Mouse (Mus musculus): ENCODE measurements around the gene Disp1.

Gene Disp1

GRCm38 (mm10) chr1:183082436-183082835 lies 138.9 kb downstream of the Disp1 start:
- DNase-seq = no peak

DNA sequence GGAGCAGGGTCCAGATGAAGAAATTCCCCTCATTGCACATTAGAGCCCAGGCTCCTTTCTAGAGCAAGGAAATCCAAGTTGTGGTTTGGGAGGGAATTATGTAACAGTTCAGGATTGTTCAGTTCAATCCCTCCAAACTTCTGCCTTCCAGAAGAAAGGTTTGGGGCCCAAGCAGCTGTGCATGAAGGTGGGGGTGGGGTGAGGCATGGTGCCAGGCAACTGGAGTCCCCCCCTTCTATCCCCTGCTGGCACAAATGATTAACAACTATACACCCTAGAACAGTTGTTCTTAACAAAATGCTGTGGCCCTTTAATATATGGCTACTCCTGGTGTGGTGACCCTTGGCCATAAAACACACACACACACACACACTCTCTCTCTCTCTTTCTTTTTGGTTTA lies 140.2 kb downstream of the Disp1 start:
- no peak for DNase-seq

DNA sequence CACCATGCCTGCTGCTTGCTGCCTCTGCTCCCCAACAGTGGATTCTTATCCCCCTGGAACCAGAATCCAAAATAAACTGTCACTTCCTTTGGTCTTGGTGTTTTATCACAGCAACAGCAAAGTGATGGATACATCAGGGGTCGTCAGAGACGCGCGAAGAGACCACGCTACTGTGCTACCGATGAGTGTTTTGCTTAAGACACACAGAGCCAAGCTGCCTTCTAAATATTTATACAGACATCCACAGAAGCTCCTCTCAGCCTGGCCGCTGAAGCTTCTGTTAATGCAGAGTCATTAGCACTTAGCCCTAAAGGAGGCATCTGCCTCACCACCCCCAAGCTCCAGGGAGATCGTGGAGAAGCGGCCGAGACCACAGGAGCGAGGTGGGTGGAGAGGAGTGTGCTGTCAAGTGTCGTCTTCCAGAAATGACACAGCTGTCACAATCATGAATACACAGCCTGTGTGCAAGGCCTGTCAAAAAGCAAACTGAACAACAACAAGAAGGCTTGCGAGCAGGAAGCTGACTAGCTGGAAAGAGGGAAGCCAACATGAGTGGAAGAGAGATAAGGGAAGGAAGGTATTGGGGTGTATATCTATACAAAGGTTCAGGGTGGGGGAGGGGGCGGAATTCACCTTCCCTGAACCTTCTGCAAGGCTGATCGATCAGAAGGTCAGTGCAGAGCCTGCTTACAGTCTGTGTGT lies 146.1 kb downstream of the Disp1 start:
- no peak for DNase-seq

DNA sequence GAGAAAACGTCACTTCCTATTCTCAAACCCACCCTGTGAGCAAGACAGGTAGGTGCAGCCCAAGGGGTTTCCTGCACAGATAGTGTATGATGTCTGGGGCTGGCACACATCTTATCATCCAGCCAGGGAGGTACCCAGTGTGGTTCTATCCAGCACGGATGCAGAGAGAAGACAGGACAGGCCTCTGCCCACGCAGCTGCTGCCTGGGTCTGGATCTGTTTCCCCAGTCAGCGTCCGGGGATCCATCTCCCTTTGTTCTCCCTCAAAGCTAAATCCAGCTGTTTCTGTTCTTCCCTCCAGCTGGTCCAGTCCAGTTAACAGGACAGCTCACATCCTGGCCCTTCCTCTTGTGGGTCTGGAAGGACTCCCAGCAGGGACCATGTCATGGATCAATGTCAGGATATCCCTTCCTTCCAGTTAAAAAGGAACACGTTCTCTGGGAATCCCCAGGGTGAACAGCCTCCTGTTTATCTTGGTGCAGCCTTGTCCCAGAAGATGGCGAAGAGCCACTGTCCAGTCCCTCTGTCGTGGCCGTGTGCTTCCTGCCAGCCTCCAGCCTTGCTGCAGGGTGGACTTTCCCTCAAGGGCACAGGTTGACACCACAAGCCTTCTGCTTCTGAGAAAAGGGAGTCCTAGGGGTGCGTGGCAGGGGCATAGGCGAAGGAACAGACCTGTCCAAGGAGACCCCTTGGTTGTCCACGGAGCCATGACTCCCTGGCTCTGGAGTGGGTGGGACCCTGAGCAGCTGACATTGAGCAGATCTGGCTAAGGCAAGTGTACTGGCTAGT lies 148.9 kb downstream of the Disp1 start:
- DNase-seq = no peak

DNA sequence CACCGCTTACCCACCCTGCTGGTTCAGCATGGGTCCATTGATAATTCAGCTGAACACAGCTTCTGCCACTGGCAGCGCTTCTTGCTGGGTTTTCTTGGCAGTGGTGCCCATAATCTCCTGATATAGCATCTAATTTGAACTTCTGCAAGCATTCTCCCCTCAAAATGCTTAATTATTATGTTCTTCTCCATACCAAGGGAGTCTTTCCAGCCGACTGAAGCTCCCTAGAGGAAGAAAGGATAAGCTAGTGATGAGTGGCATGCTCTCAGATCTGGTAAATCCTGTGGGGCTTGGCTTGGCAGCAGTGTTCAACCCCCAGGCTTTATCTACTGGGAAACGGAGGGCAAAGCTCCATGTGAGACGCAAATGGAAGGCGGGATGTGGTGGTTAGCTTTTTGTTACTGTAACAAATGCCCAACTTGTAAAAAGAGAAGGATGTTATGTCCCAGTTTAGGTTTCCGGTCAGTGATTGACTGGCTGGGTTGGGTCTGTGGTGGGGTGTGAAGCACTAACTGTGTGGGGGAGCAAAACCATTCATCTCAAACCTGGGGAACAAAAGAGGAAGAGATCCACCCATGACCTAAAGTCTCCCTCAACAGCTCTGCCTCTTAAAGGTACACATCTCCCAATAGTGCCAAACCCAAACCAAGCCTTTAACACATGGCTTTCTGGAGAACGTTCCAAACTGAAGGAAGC lies 151.2 kb downstream of the Disp1 start:
- DNase-seq = no peak

DNA sequence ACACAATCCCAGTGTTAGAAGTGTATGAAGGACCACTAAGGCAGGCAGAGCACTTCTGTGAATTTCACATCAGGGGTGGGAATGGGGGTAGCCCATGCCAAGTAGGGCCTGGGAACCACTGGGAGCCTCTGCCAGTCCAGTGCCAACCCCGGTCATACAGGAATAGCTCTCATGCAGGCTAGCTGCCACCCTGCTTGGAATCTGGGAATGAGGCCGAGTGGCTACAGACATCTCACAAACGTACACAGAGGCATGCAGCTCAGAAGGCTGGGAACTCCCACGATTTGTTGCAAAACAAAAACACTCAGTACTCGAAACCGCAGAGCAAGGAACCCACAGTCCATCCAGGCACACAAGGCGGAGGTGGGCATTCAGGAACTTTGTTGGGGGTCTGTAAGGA lies 153.5 kb downstream of the Disp1 start:
- DNase-seq = no peak

DNA sequence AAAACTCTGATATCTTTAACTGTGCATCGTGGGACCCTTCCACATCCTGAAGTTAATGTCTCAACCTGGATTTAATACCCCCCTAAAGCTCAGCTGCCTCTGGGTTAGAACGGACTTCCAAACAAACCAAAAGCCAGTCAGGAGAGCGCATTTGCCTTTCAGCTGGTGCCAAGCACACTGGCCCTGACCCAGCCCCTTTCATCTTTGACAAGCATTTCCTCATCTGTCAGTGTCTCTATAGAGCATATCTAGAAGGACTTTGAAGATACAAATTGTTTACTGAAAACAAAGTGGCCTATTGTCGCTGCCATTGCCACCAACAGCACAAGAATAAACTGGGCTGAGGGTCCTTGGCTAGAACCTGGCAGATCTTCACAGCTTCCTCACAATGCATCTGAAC lies 154.3 kb downstream of the Disp1 start:
- no peak for DNase-seq

DNA sequence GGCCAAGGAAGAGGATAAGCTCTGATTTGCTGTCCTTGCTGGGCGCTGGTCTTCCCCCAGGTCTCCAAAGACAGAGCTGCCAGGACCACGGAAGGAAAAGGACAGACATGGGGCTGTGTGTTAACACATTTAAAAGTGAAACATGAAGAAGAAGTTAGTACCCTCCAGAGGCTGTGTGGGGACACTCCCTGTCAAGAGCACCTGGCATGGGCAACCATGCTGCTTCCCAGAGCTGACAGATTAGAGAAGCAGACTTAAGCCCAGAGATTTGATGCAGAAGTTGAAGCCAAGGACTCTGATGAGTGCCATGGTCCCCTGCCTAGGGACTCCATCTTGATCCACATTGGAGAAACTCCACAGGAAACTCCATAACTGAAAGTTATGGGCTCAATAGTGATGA lies 160.7 kb downstream of the Disp1 start:
- no peak for DNase-seq

GRCm38 (mm10) chr1:183056289-183056655 lies 165.1 kb downstream of the Disp1 start:
- DNase-seq = no peak

DNA sequence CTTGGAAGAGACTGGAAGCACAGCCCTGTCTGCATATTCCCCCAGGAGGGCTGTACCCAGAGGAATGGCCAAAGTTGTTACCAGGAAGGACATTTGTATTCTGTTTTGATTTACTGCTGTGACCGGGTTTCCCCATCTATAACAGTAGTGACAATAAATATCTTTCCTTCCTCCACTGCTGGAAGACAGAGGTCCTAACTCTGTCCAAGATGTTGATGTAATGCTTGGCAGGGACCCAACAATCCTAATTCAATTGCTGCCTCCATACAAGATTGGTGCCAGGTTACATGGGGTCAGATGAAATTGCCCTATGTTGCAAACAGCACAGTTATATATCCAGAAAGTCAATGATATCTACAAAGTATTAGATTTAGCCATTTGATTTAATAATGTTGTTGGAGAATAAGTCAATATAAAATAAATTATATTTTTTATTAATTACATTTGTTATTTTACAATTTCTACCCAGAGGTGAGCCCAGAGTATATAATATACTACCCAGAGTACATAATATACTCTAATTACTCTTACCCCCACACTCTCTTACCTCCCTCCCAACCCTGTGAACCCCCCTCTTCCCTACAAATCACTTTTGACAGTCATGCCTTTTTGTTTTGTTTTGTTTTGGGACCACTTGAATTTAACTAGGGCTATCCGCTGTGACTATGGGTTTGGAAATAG lies 165.6 kb downstream of the Disp1 start:
- no peak for DNase-seq

DNA sequence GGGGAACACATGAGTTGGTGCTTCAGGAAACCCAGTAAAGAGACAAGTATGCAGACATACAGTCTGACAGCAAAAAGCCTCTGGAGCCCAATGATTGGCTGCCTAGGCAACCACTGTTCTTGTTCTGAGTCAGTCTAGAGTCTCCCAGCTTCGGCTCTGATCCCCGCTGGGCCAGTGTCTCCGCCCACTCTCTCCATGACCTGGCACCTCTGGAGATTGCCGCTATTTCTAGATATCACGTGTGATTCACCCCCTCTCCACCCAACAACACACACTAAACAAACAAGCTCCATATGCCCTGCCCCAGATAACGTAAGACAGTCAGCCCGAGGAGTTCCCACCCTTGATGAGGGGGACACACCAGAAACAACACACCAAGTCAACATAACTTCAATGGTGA lies 168.7 kb downstream of the Disp1 start:
- no peak for DNase-seq

- no peak for DNase-seq
Observed at GRCm38 (mm10) chr1:183049295-183049694, 172.0 kb downstream of the Disp1 start.

DNA sequence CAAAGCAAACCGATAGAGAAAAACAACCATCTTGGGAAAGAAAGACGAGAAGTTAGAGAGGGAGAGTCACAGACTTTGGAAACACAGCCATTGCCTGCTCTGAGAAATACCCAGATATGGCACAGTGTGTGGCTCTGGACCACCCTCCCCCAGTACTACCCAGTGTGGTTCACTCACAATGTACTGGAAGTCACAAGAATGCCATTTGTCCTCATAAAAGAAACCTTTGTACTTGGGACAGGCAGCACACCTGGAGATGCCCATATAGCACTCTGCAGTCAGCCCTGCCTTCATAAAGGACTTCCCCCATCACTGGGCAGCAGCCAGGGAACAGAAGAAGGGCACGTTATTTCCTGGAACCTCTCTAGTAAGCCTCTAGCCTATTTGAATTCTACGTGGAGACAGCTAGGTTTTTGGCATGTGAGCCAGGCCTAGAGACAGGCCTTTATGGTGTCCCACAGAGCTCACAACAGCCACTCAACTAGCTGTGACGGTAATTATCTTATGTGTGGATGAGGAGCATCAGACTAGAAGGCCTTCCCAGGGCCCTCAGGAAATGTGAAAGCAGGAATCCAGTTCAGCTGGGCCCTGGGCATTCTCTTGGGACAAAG lies 173.3 kb downstream of the Disp1 start:
- no peak for DNase-seq

DNA sequence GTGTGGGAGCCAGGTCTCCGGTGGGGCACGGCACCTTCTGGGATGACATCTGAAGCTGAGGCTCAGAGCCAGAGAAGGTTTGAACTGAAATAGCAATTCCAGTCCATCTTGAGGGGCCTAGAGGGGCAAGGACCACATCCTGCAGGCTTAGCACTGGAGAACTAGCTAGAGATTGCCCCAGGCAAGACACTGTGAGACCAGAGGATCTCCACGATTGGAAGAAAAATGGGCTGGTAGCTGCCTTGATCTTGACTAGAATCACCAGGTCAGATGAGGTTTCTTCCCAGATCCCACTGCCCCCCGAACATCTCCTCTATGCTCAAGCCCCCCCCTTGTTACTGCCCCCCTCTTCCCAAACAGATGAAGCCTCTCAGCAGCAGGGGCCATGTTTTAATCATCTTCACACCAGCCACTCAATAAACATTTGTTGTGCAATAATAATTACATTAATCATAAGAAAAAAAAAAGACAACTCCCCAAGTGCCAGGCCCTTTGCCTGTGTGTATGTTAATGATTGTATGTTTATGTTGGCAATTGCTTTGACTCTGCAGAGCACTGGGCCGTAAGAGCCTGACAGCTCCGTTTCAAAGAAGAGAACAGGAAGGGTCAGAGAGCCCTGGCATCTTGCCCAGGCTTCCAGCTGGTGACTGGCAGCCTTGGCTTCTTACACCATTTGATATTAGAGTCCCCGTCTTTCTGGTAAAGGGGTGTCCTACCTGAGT lies 174.0 kb downstream of the Disp1 start:
- DNase-seq = no peak

DNA sequence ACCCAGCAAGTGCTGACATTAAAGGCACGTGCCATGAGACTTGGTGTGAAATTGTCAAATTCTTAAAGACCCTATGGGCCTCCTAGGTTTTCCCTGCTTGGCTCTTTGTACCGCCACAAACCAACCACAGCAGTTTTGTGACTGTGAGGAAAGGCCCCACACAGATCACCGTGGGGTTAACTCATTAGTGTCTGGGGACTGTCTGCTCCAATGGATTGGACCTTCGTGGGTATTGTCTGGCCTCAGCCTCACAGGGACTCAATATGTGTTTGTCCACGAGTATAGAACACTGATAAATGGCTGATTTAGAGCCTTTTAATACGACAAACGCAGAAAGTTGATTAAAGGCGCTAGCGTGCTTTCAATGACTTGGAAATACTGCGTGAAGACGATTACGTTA lies 175.2 kb downstream of the Disp1 start:
- DNase-seq = no peak

- no peak for DNase-seq
Observed at GRCm38 (mm10) chr1:183043161-183043812, 178.0 kb downstream of the Disp1 start.

- no peak for DNase-seq
Observed at GRCm38 (mm10) chr1:183041703-183042102, 179.6 kb downstream of the Disp1 start.

GRCm38 (mm10) chr1:183040847-183041382 lies 180.4 kb downstream of the Disp1 start:
- no peak for DNase-seq

GRCm38 (mm10) chr1:183039881-183040708 lies 181.2 kb downstream of the Disp1 start:
- no peak for DNase-seq

GRCm38 (mm10) chr1:183039404-183039803 lies 181.9 kb downstream of the Disp1 start:
- no peak for DNase-seq

Data from B cell, adult 2 months (primary cell).